Mouse (Mus musculus): ENCODE measurements at regions not wholly inside any gene's neighbourhood (a gene's known extent, or its start where the extent isn't known, plus 50 kb on each side); places are given as distances from the start of the nearest gene placed in this dataset.

DNA sequence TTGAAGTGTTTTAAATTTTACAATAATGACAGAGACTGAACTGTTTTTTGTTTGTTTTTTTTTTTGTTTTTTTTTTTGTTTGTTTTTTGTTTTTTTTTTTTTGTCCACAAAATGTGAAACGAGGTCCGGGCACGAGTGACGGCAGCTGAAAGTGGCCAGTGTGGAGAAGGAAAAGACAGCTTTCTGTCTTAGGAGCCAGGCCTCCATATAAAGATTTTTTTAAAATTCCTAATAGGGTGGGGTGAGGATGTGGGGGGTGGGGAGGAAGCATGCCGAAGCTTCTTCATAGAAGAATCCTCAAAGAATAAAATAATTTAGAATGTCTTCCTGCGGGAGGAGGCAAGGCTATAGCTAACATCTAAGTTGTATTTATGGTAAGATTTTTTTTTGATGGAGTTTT is 276.2 kb downstream of the Ptprc start:
- 13% methylated on average over 6 of the region's 6 CpGs for WGBS
- Histone ChIP-seq H3K4me1 (peaks cover 42% of the 10 kb centered on the region), H3K9me3 (no peaks in the 10 kb centered on the region), H3K27me3 (ENCODE audit: poor library complexity, severe bottlenecking) (no peaks in the 10 kb centered on the region), H3K36me3 (replicated peaks) (peaks cover 7% of the 10 kb centered on the region; the same call in 1 of the 2 replicates), H3K4me3 (peak overlapping the region; percentile 75), H3K27ac (peak overlapping the region; percentile 95)
- DNase-seq (ENCODE audit: extremely low spot score, low spot score): no peak

DNA sequence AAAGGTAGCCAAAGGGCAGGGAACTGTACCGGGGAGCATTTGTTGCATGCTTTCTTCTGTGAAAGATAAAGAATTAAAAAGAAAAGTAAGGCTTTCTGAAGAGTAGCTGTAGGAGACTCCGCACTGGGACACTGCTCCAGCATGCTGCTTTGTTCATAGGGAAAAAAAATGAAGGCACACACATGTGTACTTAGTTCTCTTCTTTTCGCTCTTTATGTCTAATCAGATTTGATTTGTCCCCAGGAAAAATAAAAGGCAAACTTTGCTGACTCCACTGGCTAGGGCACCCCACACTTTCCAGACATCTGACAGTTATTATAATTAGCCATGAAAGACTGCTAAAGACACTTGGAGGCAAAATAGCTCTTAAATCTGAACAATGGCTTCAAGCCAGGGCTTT is 276.6 kb downstream of the Ptprc start:
- 10% methylated on average over 3 of the region's 3 CpGs for WGBS
- peak overlapping the region; percentile 95 for H3K27ac ChIP-seq

DNA sequence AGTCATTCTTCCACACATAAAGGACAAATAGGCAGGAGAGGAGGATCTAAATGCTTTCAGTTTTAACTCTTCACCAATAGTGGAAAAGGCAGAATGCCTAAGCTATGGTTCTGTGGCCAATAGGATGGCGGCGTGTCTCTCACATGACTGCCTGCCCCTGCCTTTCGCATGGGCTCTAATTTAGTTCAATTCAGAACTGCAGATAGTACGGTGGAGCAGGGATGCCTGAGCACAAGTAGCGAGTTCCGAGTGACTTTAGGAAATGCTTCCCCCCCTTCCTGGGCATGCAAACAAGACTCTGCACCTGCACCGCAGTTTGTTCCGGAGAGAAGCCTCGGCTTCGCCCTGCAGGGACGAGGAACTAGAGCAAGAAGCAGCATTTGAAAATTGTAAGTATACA is 277.1 kb downstream of the Ptprc start:
- Histone ChIP-seq H3K36me3 (replicated peaks) (peaks cover 7% of the 10 kb centered on the region; the same call in 1 of the 2 replicates), H3K4me1 (peaks cover 35% of the 10 kb centered on the region), H3K9me3 (no peaks in the 10 kb centered on the region), H3K4me3 (peak overlapping the region; percentile 75), H3K27ac (peak overlapping the region; percentile 95), H3K27me3 (ENCODE audit: poor library complexity, severe bottlenecking) (no peaks in the 10 kb centered on the region)
- whole genome bisulfite sequencing: under 1% methylated on average over 11 of the region's 11 CpGs
- DNase-seq (ENCODE audit: extremely low spot score, low spot score): peak; percentile 80

More for the DNA sequence above, 276.6 kb downstream of the Ptprc start:
- H3K36me3 ChIP-seq (replicated peaks): peaks cover 7% of the 10 kb centered on the region; the same call in 1 of the 2 replicates
- H3K4me3 ChIP-seq: peak overlapping the region; percentile 75
- no peaks in the 10 kb centered on the region for H3K27me3 ChIP-seq (ENCODE audit: poor library complexity, severe bottlenecking)
- no peak for DNase-seq (ENCODE audit: extremely low spot score, low spot score)
- no peaks in the 10 kb centered on the region for H3K9me3 ChIP-seq
- H3K4me1 ChIP-seq: peaks cover 38% of the 10 kb centered on the region

DNA sequence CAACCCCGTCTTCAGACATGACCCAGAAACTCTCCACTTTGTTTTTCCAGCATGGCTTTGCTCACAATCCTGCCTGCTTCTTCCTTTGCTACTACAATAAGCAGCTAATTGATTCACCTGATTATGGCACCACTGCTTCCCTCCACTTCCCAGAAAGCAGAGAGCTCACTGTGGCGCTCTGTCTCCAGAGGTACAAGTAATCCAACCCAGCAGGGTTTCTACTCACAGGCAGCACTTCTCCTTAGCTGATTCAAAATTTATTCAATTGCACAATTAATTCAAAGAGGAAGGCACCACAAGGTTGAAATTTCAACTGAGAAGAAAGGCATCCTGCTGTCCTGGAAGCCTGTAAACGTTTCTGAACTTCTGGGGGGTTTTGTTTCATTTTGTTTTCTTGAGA is 293.9 kb downstream of the Ptprc start:
- DNase-seq (ENCODE audit: extremely low spot score, low spot score): no peak
- WGBS: 11% methylated on average over 3 of the region's 3 CpGs
- Histone ChIP-seq H3K4me3 (no peak overlapping the region), H3K9me3 (no peaks in the 10 kb centered on the region), H3K4me1 (peaks cover 16% of the 10 kb centered on the region), H3K27me3 (ENCODE audit: poor library complexity, severe bottlenecking) (no peaks in the 10 kb centered on the region), H3K27ac (0 out of 2 replicates have a peak overlapping the region, but pooled peaks have one; percentile 33), H3K36me3 (replicated peaks) (no peaks in the 10 kb centered on the region)

DNA sequence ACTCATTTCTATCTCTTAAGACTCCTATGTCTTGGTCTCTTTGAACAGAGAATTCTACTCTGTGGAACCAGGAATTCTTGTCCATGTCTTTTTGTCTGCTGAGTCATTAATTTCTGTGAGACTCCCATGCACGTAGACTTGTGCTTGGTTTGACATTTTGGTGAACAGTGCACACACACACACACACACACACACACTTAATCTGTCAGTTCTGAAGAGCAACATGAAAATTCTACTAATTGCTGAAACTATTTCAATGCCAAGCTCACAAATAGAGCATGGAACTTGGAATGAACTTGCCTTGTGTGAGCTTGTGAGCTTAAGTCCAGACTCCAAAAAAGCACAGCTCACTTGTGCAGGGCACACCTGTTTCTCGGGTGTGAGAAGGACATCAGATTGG is 301.1 kb downstream of the Ptprc start:
- H3K36me3 ChIP-seq (replicated peaks): no peaks in the 10 kb centered on the region
- no peak overlapping the region for H3K4me3 ChIP-seq
- DNase-seq (ENCODE audit: extremely low spot score, low spot score): no peak
- no peak overlapping the region for H3K27ac ChIP-seq
- H3K4me1 ChIP-seq: no peaks in the 10 kb centered on the region
- 76% methylated on average over 2 of the region's 2 CpGs for WGBS
- no peaks in the 10 kb centered on the region for H3K9me3 ChIP-seq
- no peaks in the 10 kb centered on the region for H3K27me3 ChIP-seq (ENCODE audit: poor library complexity, severe bottlenecking)

DNA sequence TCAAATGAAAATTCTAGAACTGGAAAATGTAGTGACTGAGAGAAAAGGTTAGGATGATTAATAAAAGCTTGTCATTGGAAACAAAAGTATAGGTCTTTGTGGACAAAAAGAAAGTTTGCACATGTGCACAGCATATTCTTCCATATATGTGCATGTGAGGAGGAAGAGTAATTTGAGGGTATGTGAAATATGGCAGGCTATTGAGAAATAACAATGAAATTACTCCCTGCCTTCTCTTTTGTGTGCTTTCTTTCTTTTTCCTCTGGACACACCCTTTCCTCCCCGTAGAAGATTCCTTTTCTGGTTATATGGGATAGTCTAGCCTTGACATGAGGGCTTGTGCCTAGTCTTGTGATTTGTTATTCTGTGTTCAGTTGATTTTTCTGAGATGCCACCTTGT is 301.9 kb downstream of the Ptprc start:
- 64% methylated on average over 1 of the region's 1 CpGs for WGBS
- Histone ChIP-seq H3K36me3 (replicated peaks) (no peaks in the 10 kb centered on the region), H3K4me3 (no peak overlapping the region), H3K4me1 (no peaks in the 10 kb centered on the region), H3K9me3 (no peaks in the 10 kb centered on the region), H3K27ac (no peak overlapping the region), H3K27me3 (ENCODE audit: poor library complexity, severe bottlenecking) (no peaks in the 10 kb centered on the region)
- DNase-seq (ENCODE audit: extremely low spot score, low spot score): no peak

DNA sequence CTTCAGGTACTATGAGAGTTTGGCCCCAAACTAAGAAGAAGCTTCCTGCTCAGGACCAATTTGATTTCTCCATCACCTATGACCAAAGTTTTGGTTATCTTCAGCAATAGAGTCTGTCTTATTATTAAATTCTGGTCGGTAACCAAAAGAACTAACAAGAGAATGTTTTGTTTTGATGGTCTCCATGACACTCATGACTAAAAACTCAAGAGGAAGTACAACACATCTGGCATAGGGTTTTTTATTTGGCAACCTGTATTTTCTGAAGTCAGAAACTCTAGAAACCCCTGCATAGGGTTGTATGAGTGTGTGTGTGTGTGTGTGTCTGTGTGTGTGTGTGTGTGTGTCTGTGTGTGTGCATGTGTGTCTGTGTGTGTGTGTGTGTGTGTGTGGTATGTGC is 310.5 kb downstream of the Ptprc start:
- no peaks in the 10 kb centered on the region for H3K9me3 ChIP-seq
- no peak for DNase-seq (ENCODE audit: extremely low spot score, low spot score)
- no peak overlapping the region for H3K4me3 ChIP-seq
- no peaks in the 10 kb centered on the region for H3K27me3 ChIP-seq (ENCODE audit: poor library complexity, severe bottlenecking)
- H3K4me1 ChIP-seq: no peaks in the 10 kb centered on the region
- no peak overlapping the region for H3K27ac ChIP-seq
- WGBS: 64% methylated on average over 1 of the region's 1 CpGs
- no peaks in the 10 kb centered on the region for H3K36me3 ChIP-seq (replicated peaks)

DNA sequence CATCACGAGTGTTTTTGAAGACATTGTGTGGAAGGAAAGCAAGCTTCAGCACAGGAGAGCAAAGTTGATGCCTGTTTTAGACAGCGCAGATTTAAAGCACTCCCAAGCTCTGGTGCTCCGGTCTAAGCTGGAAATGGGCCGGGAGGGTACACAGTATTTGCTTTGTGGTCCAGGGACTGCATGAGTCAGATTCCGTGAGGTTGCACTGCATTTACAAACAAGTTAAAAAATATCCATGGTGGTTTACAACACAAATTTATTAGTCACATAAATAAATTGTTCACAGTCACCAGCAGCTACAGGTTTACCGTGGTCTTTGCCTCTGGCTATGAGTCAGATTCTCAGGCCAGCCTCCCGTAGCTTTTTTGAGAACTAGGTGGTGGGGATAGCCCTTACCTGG is 312.0 kb downstream of the Ptprc start:
- no peak overlapping the region for H3K4me3 ChIP-seq
- H3K27ac ChIP-seq: no peak overlapping the region
- no peak for DNase-seq (ENCODE audit: extremely low spot score, low spot score)
- 91% methylated on average over 7 of the region's 7 CpGs for WGBS
- H3K36me3 ChIP-seq (replicated peaks): no peaks in the 10 kb centered on the region
- no peaks in the 10 kb centered on the region for H3K27me3 ChIP-seq (ENCODE audit: poor library complexity, severe bottlenecking)
- no peaks in the 10 kb centered on the region for H3K4me1 ChIP-seq
- H3K9me3 ChIP-seq: no peaks in the 10 kb centered on the region

DNA sequence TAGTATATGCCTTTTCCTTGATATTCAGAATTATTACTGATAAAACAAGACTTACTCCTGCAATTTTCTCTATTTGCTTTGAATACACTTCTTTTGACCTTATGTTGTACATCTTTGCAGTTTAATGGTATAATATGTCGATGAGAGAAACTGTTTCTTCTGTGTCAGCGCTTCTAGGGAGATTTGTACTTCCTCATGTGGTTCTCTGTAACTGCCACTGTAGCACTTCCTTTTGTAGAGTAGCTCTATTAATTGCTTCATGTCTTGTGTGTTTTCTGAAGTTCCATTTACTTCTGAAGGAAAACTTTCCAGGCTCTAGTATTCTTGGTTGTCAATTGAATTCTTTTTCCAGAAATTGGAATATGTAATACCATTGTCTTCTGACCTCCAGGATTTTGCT is 323.2 kb downstream of the Ptprc start:
- H3K36me3 ChIP-seq (replicated peaks): no peaks in the 10 kb centered on the region
- no peak overlapping the region for H3K27ac ChIP-seq
- H3K9me3 ChIP-seq: no peaks in the 10 kb centered on the region
- no peak overlapping the region for H3K4me3 ChIP-seq
- H3K27me3 ChIP-seq (ENCODE audit: poor library complexity, severe bottlenecking): no peaks in the 10 kb centered on the region
- H3K4me1 ChIP-seq: no peaks in the 10 kb centered on the region
- 88% methylated on average over 2 of the region's 2 CpGs for WGBS
- no peak for DNase-seq (ENCODE audit: extremely low spot score, low spot score)

DNA sequence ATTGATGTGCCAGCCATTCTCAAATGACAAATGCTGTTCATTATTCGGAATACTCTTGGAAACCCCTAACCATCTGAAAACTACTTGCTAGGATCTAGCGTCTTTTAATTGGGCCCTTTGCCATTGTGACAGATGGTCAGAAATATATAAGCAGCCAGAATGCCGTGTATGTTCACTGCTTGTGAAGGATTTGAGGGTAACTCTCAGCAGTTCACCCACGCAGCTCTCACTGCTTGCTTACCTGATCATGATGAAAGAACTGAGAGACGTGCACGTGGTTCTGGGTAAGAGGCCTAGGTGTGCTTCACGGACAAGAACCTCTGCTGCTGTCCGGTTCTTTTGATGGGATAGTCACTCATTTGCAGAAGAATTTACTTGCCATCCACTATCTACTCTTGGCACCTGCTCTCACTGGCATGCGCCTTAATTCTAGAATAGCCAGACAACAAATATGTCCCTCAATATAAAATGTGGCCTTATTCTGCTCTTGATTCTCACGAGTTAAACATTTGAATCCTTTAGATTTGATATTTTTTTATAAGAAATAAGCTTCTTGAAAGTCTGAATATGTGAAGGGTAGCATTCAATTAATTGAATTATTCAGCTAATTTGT is 328.1 kb downstream of the Ptprc start:
- no peak overlapping the region for H3K27ac ChIP-seq
- no peak for DNase-seq (ENCODE audit: extremely low spot score, low spot score)
- H3K4me3 ChIP-seq: no peak overlapping the region
- H3K27me3 ChIP-seq (ENCODE audit: poor library complexity, severe bottlenecking): no peaks in the 10 kb centered on the region
- no peaks in the 10 kb centered on the region for H3K36me3 ChIP-seq (replicated peaks)
- H3K4me1 ChIP-seq: no peaks in the 10 kb centered on the region
- 91% methylated on average over 10 of the region's 10 CpGs for WGBS
- H3K9me3 ChIP-seq: no peaks in the 10 kb centered on the region

DNA sequence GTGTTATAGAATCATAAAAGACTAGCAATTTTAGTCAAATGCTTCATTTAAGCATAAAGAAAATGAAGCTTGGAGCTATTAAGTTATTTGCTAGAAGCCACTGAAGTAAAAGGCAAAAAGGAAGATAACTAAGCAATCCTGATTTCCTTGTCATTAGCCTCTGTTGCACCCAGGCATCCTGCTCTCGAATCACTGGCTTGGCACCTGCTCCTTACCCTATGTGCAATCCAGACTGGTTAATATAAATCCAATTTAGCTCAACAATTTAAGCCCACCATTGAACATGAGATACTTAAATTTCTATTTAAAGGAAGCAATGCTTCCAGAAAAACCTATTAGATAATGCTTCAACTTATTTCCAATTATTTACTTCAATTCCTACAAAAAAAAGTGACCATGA is 328.7 kb downstream of the Ptprc start:
- Histone ChIP-seq H3K9me3 (no peaks in the 10 kb centered on the region), H3K36me3 (replicated peaks) (no peaks in the 10 kb centered on the region), H3K4me3 (no peak overlapping the region), H3K4me1 (no peaks in the 10 kb centered on the region), H3K27ac (no peak overlapping the region), H3K27me3 (ENCODE audit: poor library complexity, severe bottlenecking) (no peaks in the 10 kb centered on the region)
- WGBS: 86% methylated on average over 1 of the region's 1 CpGs
- DNase-seq (ENCODE audit: extremely low spot score, low spot score): no peak

DNA sequence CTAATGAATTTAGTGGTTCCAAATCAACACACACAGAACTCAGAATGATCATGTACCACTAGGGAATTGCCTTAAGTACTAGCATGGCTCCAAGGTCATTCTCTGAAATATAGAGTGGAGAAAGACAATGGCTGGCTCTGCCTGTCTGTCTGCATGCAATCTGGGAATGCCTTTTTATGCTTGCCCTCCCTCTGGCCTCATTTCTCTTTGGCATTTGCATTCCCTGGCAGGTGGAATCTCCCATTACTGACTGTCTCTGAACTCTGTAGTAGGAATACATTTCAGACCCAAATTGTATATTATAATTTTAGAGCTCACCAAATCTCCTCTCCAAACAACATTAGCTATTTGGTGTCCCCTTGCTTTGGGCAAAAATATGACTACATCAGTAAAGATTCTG is 335.0 kb downstream of the Ptprc start:
- H3K4me3 ChIP-seq: no peak overlapping the region
- H3K4me1 ChIP-seq: peaks cover 16% of the 10 kb centered on the region
- H3K36me3 ChIP-seq (replicated peaks): no peaks in the 10 kb centered on the region
- no peak overlapping the region for H3K27ac ChIP-seq
- DNase-seq (ENCODE audit: extremely low spot score, low spot score): no peak
- H3K27me3 ChIP-seq (ENCODE audit: poor library complexity, severe bottlenecking): no peaks in the 10 kb centered on the region
- H3K9me3 ChIP-seq: no peaks in the 10 kb centered on the region

DNA sequence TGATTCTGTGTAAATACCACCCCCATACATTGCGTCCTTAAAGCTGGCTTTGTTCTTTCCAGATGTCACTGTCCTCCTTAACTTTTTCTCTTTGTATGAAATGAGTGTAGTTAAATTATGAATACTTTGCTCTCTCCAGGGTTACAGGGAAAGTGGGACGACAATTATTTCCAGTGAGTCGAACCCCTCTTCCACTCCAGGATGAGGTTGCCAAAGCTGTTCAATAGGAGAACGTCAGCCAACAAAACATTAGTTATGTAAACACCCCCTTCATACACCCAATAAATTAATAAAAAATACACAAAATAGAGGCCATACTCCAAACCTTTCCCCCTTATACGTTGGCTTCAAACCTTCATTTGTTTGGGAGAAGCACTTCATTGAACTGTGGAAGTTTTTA is 335.8 kb downstream of the Ptprc start:
- no peak overlapping the region for H3K27ac ChIP-seq
- no peaks in the 10 kb centered on the region for H3K27me3 ChIP-seq (ENCODE audit: poor library complexity, severe bottlenecking)
- DNase-seq (ENCODE audit: extremely low spot score, low spot score): no peak
- no peak overlapping the region for H3K4me3 ChIP-seq
- no peaks in the 10 kb centered on the region for H3K9me3 ChIP-seq
- WGBS: 82% methylated on average over 5 of the region's 5 CpGs
- H3K4me1 ChIP-seq: peaks cover 16% of the 10 kb centered on the region
- H3K36me3 ChIP-seq (replicated peaks): no peaks in the 10 kb centered on the region

DNA sequence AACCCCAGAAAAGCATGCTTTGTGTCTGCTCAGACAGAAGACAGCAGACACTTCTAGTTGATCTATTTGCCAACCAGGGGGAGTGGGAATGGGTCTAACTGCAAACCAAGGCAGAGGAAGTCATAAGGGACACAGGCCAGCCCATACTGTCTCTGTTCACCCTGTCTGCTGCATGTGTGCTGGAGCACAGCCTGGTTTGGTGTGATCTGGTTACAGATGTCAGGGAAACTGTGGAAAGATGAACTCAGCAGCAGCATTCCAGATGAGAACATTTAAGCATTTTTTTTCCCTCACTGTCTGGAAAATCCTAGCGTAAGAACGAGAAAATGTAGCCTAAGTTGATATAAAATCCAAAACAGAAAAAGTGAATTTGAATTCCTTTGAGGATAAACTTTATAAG is 336.2 kb downstream of the Ptprc start:
- H3K9me3 ChIP-seq: no peaks in the 10 kb centered on the region
- no peak overlapping the region for H3K27ac ChIP-seq
- no peaks in the 10 kb centered on the region for H3K27me3 ChIP-seq (ENCODE audit: poor library complexity, severe bottlenecking)
- no peak for DNase-seq (ENCODE audit: extremely low spot score, low spot score)
- no peak overlapping the region for H3K4me3 ChIP-seq
- peaks cover 16% of the 10 kb centered on the region for H3K4me1 ChIP-seq
- H3K36me3 ChIP-seq (replicated peaks): no peaks in the 10 kb centered on the region
- WGBS: 85% methylated on average over 2 of the region's 2 CpGs

All from forebrain, embryonic 10.5 days (tissue).